Mouse (Mus musculus) intestine, embryonic 14.5 days (tissue): ENCODE data around the gene Axl. TPM values are rescaled to one million over a fixed set of nuclear protein-coding genes. Genes with fewer than 3 reads are reported as not detected.

Source experiments
- ATAC-seq: fragments of 200-750 bp; cut with Nextera tagmentation; replicated peaks from 2 replicates; pipeline ENCODE4 v1.8.0; 2017; ENCODE audit warnings: low read depth, moderate number of reproducible peaks, moderate TSS enrichment, moderate library complexity; ENCODE audit not compliant: low FRiP score, low TSS enrichment
- DNase-seq: peaks from one replicate; pipeline ENCODE4 v3.0.0-alpha.2; 2018; ENCODE audit warnings: low spot score
- H3K27ac ChIP-seq: fragments of 300-500 bp; sonication (generic); 2 replicates; pipeline ENCODE4 v1.5.1; 2014; ENCODE audit warnings: low read depth, mild to moderate bottlenecking, control low read depth
- H3K27me3 ChIP-seq: fragments of 300-500 bp; sonication (generic); replicated peaks from 2 replicates; pipeline ENCODE4 v1.6.1; 2014; ENCODE audit warnings: low read length, control low read depth; ENCODE audit not compliant: control insufficient read depth, insufficient read depth
- H3K36me3 ChIP-seq: fragments of 300-500 bp; sonication (generic); 2 replicates; pipeline ENCODE4 v1.6.1; 2014; ENCODE audit warnings: low read length, control low read depth; ENCODE audit not compliant: control insufficient read depth, insufficient read depth
- H3K4me1 ChIP-seq: fragments of 300-500 bp; sonication (generic); replicated peaks from 2 replicates; pipeline ENCODE4 v1.6.1; 2014; ENCODE audit warnings: low read length, control low read depth, mixed read lengths; ENCODE audit not compliant: control insufficient read depth, insufficient read depth
- H3K4me2 ChIP-seq: fragments of 300-500 bp; sonication (generic); 2 replicates; pipeline ENCODE4 v1.6.1; 2014; ENCODE audit warnings: low read length
- H3K4me3 ChIP-seq: fragments of 300-500 bp; sonication (generic); 2 replicates; pipeline ENCODE4 v1.5.1; 2014; ENCODE audit warnings: low read depth, low read length, control low read depth, mixed read lengths
- H3K9ac ChIP-seq: fragments of 300-500 bp; sonication (generic); 2 replicates; pipeline ENCODE4 v1.6.1; 2014; ENCODE audit warnings: mild to moderate bottlenecking, low read length
- H3K9me3 ChIP-seq: fragments of 300-500 bp; sonication (generic); 2 replicates; pipeline ENCODE4 v1.6.1; 2016; ENCODE audit warnings: low read length, control low read depth; ENCODE audit not compliant: control insufficient read depth
- WGBS: fragments of 180-500 bp; shearing (Covaris S2); extraction: QIAGEN DNeasy Blood & Tissue Kit; methylation state at CpG from one replicate; pipeline ENCODE4 v1.1.7; 2014; 5-methylcytosine and 5-hydroxymethylcytosine counted together
- microRNA-seq: library from miRNA; unstranded; fragments of <30 nt; microRNA quantifications from one replicate; pipeline ENCODE4, GENCODE M21; 2016
- polyA plus RNA-seq: library from polyadenylated mRNA; unstranded; fragments of >200 nt; fragmentation: Nextera tagmentation; extraction: Ambion mirVana; gene quantifications from 2 replicates; pipeline ENCODE4 v1.2.1, GENCODE M21; 2014

The Axl gene
- polyA plus RNA-seq, 1 experiment from 2014 or later = 71.1 TPM

DNA sequence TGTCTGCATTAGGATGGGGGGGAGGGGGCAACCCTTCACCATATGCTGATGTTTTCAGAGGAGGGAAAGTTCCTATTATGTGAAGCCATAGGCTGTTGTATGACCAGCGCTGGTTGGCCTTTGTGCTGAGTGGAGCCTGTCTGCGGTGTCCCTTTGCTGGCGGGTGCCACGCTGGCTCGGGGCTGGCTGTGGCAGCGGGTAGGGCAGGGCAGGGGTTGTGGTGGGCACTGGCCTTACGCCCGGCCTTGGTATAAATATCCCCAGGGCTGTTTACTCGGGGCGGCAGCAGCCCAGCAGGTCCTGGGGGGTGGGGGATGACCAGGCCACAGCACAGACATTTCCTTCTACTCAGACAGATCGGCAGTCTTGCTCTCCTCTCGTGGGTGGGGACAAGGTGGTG lies 78.5 kb downstream of the Axl start:
- H3K9ac ChIP-seq = 0 out of 2 replicates have a peak overlapping the region, but pooled peaks have one; percentile 27
- ATAC-seq = no peak

GRCm38 (mm10) chr7:25707581-25708292 lies 80.8 kb downstream of the Axl start:
- Histone ChIP-seq H3K4me1 (peaks cover 52% of the 10 kb centered on the region), H3K9me3 (no peaks in the 10 kb centered on the region), H3K27ac (peak overlapping the region; percentile 55; the same call in 1 of the 2 replicates), H3K27me3 (no peaks in the 10 kb centered on the region), H3K4me2 (no peak overlapping the region), H3K9ac (no peak overlapping the region), H3K4me3 (no peak overlapping the region), H3K36me3 (peaks cover 8% of the 10 kb centered on the region)
- 26% methylated on average over 15 of the region's 15 CpGs for WGBS
- DNase-seq (no peak), ATAC-seq (no peak)

More for the DNA sequence above, 78.5 kb downstream of the Axl start:
- Histone ChIP-seq H3K9me3 (no peaks in the 10 kb centered on the region), H3K36me3 (peaks cover 30% of the 10 kb centered on the region), H3K4me2 (no peak overlapping the region), H3K4me1 (peaks cover 52% of the 10 kb centered on the region), H3K27ac (no peak overlapping the region), H3K27me3 (no peaks in the 10 kb centered on the region), H3K4me3 (no peak overlapping the region)
- DNase-seq = no peak
- WGBS = 16% methylated on average over 12 of the region's 12 CpGs

Small RNA genes within 50 kb of the gene (microRNA-seq; reads per million reads assigned to microRNA genes)
- gene Gm24865 = not detected

Other genes with a start within 250 kb of the Axl start
- gene Ceacam2, start 248.8 kb downstream of the Axl start, polyA plus RNA-seq = 0.08 TPM in 1 of 2 replicates, not detected in the other
- 0.60 and 1.1 TPM in 2 replicates for gene Erich4, start 172.8 kb downstream of the Axl start, polyA plus RNA-seq
- gene Dmac2, start 169.3 kb downstream of the Axl start, polyA plus RNA-seq = 40.9 and 43.4 TPM in 2 replicates
- gene B3gnt8, start 162.1 kb downstream of the Axl start, polyA plus RNA-seq = 3.9 and 5.4 TPM in 2 replicates
- gene Bckdha, start 129.7 kb downstream of the Axl start, polyA plus RNA-seq = 44.1 and 48.7 TPM in 2 replicates
- gene Exosc5, start 129.5 kb downstream of the Axl start, polyA plus RNA-seq = 93.8 and 98.4 TPM in 2 replicates
- 2.2 and 2.6 TPM in 2 replicates for gene Tmem91, start 113.5 kb downstream of the Axl start, polyA plus RNA-seq
- gene B9d2, start 107.9 kb downstream of the Axl start, polyA plus RNA-seq = 27.2 and 32.0 TPM in 2 replicates
- 2.4 and 3.2 TPM in 2 replicates for gene Tgfb1, start 101.7 kb downstream of the Axl start, polyA plus RNA-seq
- 27.0 and 27.4 TPM in 2 replicates for gene Ccdc97, start 69.6 kb downstream of the Axl start, polyA plus RNA-seq
- 65.1 and 68.4 TPM in 2 replicates for gene Hnrnpul1, start 33.9 kb downstream of the Axl start, polyA plus RNA-seq
- gene Cyp2s1, start 28.2 kb upstream of the Axl start, polyA plus RNA-seq = 30.6 and 34.6 TPM in 2 replicates
- not detected in 2 replicates for gene Cyp2b10, start 108.9 kb upstream of the Axl start, polyA plus RNA-seq